Mouse (Mus musculus) megakaryocyte, embryonic 14.5 days (primary cell): ENCODE measurements at regions not wholly inside any gene's neighbourhood (a gene's known extent, or its start where the extent isn't known, plus 50 kb on each side); places are given as distances from the start of the nearest gene placed in this dataset.

Source experiments
- FLI1 ChIP-seq: IDR thresholded peaks from 2 replicates; pipeline ENCODE4 v1.6.1; 2012; ENCODE audit warnings: low read length, inconsistent platforms, mixed read lengths
- GATA1 ChIP-seq: IDR thresholded peaks from 3 replicates; pipeline ENCODE4 v1.6.1; 2012; ENCODE audit warnings: mixed read lengths, low read length, inconsistent platforms, borderline replicate concordance

GRCm38 (mm10) chr7:71469951-71470350, 118.7 kb upstream of the Gm10295 start:
- TF ChIP-seq GATA1: no peak
- no peak for TF ChIP-seq FLI1
